Mouse (Mus musculus): ENCODE results near the gene Prmt2.

- TF ChIP-seq E2F4 (IDR thresholded peaks at IDR 0.05; ENCODE audit: insufficient read depth), result no peak
- no peak for TF ChIP-seq POLR2A (IDR thresholded peaks at IDR 0.05; ENCODE audit: insufficient read length, low read depth)
- TF ChIP-seq REST (IDR thresholded peaks at IDR 0.05; ENCODE audit: insufficient read depth, insufficient read length), result no peak
- no peak for TF ChIP-seq TCF12 (IDR thresholded peaks at IDR 0.05; ENCODE audit: insufficient read depth, poor library complexity, severe bottlenecking)
- TF ChIP-seq POLR2AphosphoS2 (IDR thresholded peaks at IDR 0.05; ENCODE audit: insufficient read length, low read depth), result no peak
Measured at GRCm38 (mm10) chr10:76229627-76230026, 8.0 kb downstream of the Prmt2 start.

Measured in myocyte (in vitro differentiated cells).